Mouse (Mus musculus) heart, embryonic 14.5 days (tissue): ENCODE data around the gene Acsl4. TPM values are rescaled to one million over a fixed set of nuclear protein-coding genes. Genes with fewer than 3 reads are reported as not detected.

Experiments
- polyA plus RNA-seq: library from polyadenylated mRNA; unstranded; fragments of >200 nt; fragmentation: Nextera tagmentation; extraction: Ambion mirVana; gene quantifications from 2 replicates; pipeline ENCODE4 v1.2.1, GENCODE M21; 2014

Gene Acsl4
- polyA plus RNA-seq, 1 experiment from 2014 or later, result 17.8 TPM

Other genes with a start within 250 kb of the Acsl4 start
- gene Gucy2f, start 193.6 kb downstream of the Acsl4 start, polyA plus RNA-seq, result not detected in 2 replicates
- gene Nxt2, start 163.8 kb downstream of the Acsl4 start, polyA plus RNA-seq, result 10.8 and 14.1 TPM in 2 replicates
- gene Kcne1l, start 84.2 kb downstream of the Acsl4 start, polyA plus RNA-seq, result 17.3 and 17.8 TPM in 2 replicates